Mouse (Mus musculus) heart, postnatal 25 days (tissue): ENCODE results near the gene Psme2. TPM values are rescaled to one million over a fixed set of nuclear protein-coding genes. Genes with fewer than 3 reads are reported as not detected.

Experiments used
- DNase-seq: peaks from one replicate; pipeline ENCODE4 v3.0.0; 2022; ENCODE audit warnings: low spot score
- intact Hi-C: fragments of 180-260 bp; cut with DNase I; formaldehyde crosslinking; loops from one replicate; pipeline ENCODE4 v1.15.1; 2025
- total RNA-seq, 2 experiments: library from RNA; stranded (reverse); gene quantifications; 2 replicates each; pipeline ENCODE4 v1.2.3; 2021

Gene Psme2
- total RNA-seq, 2 experiments from 2014 or later: 93.4 to 101 TPM

- intact Hi-C loops: no loop called here
- DNase-seq: no peak
Measured at GRCm38 (mm10) chr14:55575711-55576110, 15.2 kb downstream of the Psme2 start.

- no peak for DNase-seq
- intact Hi-C loops: no loop called here
Measured at GRCm38 (mm10) chr14:55575302-55575701, 15.6 kb downstream of the Psme2 start, which contains the start of gene Fitm1. Fitm1 (plus strand) TSS chr14:55575617.

- intact Hi-C loops: no loop called here
- no peak for DNase-seq
Measured at GRCm38 (mm10) chr14:55571760-55572159, 19.2 kb downstream of the Psme2 start.

- DNase-seq: no peak
- intact Hi-C loops: no loop called here
Measured at GRCm38 (mm10) chr14:55570588-55570987, 20.3 kb downstream of the Psme2 start.

- intact Hi-C loops: no loop called here
- no peak for DNase-seq
Measured at GRCm38 (mm10) chr14:55567496-55567895, 23.4 kb downstream of the Psme2 start.

GRCm38 (mm10) chr14:55565748-55566147, 25.2 kb downstream of the Psme2 start:
- intact Hi-C loops: no loop called here
- DNase-seq: no peak

- intact Hi-C loops: loop anchor here (2.0 to 5.0 kb wide), 2 partner anchors 28 to 39 kb away; partner anchors contain the start of genes Irf9, Psme2 and Rnf31
- DNase-seq: no peak
Measured at GRCm38 (mm10) chr14:55563249-55563648, 27.7 kb downstream of the Psme2 start.

- intact Hi-C loops: loop anchor here (2.0 to 5.0 kb wide), 2 partner anchors 29 to 40 kb away; partner anchors contain the start of genes Irf9, Psme2 and Rnf31
- no peak for DNase-seq
Measured at GRCm38 (mm10) chr14:55561860-55562259, 29.1 kb downstream of the Psme2 start.

GRCm38 (mm10) chr14:55560202-55561073, 30.5 kb downstream of the Psme2 start, which contains the start of gene A730061H03Rik:
A730061H03Rik (minus strand) TSS chr14:55560406.
- peak; percentile 97 for DNase-seq
- intact Hi-C loops: loop anchor here (5.0 kb wide), 1 partner anchor 42 kb away; the partner anchor contains the start of gene Irf9

GRCm38 (mm10) chr14:55559799-55560201, 31.1 kb downstream of the Psme2 start, which contains the start of gene Dcaf11:
Dcaf11 (plus strand) TSS chr14:55560006.
- intact Hi-C loops: loop anchor here (5.0 kb wide), 1 partner anchor 43 kb away; the partner anchor contains the start of gene Irf9
- DNase-seq: peak; percentile 81

- intact Hi-C loops: no loop called here
- no peak for DNase-seq
Measured at GRCm38 (mm10) chr14:55558740-55559448, 32.0 kb downstream of the Psme2 start.

GRCm38 (mm10) chr14:55557587-55557986, 33.3 kb downstream of the Psme2 start:
- intact Hi-C loops: loop anchor here (1.0 to 2.0 kb wide), 2 partner anchors 17 to 60 kb away; partner anchors contain the start of gene Pck2
- no peak for DNase-seq

- intact Hi-C loops: loop anchor here (1.0 to 2.0 kb wide), 2 partner anchors 16 to 60 kb away; partner anchors contain the start of gene Pck2
- DNase-seq: peak; percentile 52
Measured at GRCm38 (mm10) chr14:55557003-55557402, 33.9 kb downstream of the Psme2 start.

GRCm38 (mm10) chr14:55555788-55556187, 35.1 kb downstream of the Psme2 start:
- intact Hi-C loops: loop anchor here (2.0 kb wide), 1 partner anchor 15 kb away; the partner anchor contains the start of gene Pck2
- no peak for DNase-seq

- DNase-seq: no peak
- intact Hi-C loops: no loop called here
Measured at GRCm38 (mm10) chr14:55554635-55555034, 36.3 kb downstream of the Psme2 start.

GRCm38 (mm10) chr14:55551794-55552193, 39.1 kb downstream of the Psme2 start:
- intact Hi-C loops: no loop called here
- no peak for DNase-seq

- no peak for DNase-seq
- intact Hi-C loops: no loop called here
Measured at GRCm38 (mm10) chr14:55551347-55551746, 39.6 kb downstream of the Psme2 start.

GRCm38 (mm10) chr14:55550191-55550590, 40.7 kb downstream of the Psme2 start:
- intact Hi-C loops: no loop called here
- no peak for DNase-seq

GRCm38 (mm10) chr14:55544334-55544733, 46.6 kb downstream of the Psme2 start:
- intact Hi-C loops: no loop called here
- no peak for DNase-seq

GRCm38 (mm10) chr14:55542268-55542667, 48.6 kb downstream of the Psme2 start:
- no peak for DNase-seq
- intact Hi-C loops: no loop called here
